Mouse (Mus musculus): Measurements from ENCODE around the gene Uts2b.

The Uts2b gene

GRCm38 (mm10) chr16:27370191-27370590 is at the start of gene Uts2b:
Gene Uts2b (minus strand): TSS chr16:27370239.
- DNase-seq (ENCODE audit: extremely low read depth, low read depth) = no peak

- peak; percentile 75 for DNase-seq (ENCODE audit: extremely low read depth, low read depth)
Measured at GRCm38 (mm10) chr16:27417632-27418031, 47.6 kb upstream of the Uts2b start.

DNA sequence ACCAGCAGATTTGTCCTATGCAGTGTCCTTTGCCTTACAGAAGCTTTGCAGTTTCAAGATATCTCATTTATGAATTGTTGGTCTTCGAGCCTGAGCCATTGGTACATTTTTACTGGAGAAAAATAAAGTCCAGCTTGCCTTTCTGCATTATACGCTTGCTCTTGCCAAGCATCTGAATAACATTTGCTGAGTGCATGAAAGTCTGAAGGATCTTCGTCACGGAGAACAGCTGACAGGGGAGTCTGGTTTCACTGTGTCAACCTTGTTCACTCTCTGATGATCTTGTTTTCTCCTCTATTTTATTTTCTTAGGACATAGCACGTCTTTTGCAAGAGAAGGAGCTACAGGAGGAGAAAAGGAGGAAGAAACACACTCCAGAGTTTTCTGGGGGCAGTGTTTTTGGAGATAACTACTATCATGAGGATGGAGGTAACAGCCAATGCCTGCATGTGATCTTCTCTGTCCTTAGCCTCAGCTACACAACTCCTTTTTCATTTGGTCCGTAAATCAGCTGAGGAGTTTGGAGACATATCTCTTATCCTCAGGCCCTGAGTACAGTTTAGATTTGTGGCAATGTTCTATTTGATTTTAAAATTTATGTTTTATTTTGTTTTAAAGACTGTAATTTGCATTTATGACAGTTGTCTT is 47.0 kb upstream of the Uts2b start:
- peak; percentile 45 for DNase-seq (ENCODE audit: extremely low read depth, low read depth)

DNA sequence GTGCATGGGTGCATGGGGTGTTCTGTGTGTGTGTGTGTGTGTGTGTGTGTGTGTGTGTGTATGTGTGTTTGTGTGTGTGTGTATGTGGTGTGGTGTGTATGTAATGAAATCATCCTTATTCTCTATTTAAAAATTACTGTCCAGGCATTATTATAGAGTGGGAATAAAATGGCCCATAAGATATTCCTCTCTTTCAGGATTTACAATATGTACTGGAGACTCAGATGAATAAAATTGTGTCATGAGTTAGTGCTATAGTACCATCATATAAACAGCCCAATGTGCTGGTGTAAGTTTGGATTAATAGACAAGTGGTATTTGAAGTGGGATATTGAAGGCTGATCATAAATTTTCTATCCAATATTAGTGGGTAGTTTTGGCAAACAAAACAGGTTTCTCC is 34.1 kb upstream of the Uts2b start:
- DNase-seq (ENCODE audit: extremely low read depth, low read depth) = no peak

- DNase-seq (ENCODE audit: extremely low read depth, low read depth) = no peak
Measured at GRCm38 (mm10) chr16:27401579-27401978, 31.5 kb upstream of the Uts2b start.

DNA sequence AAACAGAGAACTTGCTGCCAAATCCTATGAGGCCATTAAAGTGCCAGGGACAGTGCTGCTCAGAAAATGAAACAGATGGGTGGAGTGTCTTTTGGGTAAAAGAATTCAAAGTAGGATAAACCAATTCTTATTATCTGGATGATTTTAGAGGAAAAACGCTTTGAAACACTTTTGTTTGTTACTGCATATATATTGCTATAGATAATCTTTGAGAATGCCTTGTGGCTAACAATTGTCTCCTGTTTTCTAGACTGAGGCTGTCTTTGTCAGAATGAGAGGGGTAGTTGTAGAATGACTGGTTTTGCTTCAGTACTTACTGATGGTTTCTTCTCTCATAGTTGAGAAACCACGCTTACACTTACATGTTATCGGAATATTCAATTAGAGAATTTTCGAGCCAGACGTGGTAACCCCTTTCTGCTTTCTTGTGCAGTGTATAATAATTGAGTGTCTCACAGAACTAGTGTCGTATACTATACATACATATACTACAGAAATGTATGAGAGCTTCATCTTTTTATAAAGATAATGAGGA is 29.7 kb upstream of the Uts2b start:
- DNase-seq (ENCODE audit: extremely low read depth, low read depth) = no peak

- no peak for DNase-seq (ENCODE audit: extremely low read depth, low read depth)
Measured at GRCm38 (mm10) chr16:27399026-27399718, 29.1 kb upstream of the Uts2b start.

- no peak for DNase-seq (ENCODE audit: extremely low read depth, low read depth)
Measured at GRCm38 (mm10) chr16:27396951-27397350, 26.9 kb upstream of the Uts2b start.

DNA sequence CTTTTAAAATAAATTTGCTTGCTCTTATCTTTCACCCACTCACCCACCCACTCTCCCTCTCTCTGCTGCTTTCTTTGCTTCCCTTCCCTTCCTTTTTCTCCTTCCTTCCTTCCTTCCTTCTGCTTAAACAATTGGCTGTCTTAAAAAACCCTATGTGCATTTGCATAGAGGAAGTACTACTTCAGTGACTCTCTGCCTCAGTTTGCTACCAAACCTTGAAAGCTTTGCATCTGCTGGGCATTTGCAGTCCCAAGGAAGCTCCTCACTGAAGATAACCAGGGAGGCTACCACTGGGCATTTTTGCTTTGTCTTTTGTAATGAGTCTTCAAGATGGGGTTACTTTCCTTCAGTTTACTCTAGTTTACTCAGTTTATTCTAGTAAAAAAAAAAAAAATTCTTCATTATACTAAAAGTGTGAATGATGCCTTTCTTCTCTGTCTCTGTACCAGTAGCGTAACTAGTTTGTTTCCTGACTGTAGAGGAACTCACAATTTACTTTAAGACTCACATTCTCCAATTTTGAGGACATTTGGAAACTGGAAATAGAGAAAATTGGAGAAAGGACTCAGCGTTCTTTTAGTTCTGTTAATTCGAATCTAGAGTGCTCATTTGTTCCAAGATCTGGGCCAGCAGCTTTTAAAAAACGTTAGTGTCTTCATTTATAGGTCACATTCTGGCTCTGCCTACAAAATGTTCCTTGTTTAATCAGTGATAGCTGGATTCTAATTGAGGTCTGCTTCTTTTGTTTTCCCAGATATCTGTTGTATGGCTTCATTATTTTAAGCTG is 25.4 kb upstream of the Uts2b start:
- no peak for DNase-seq (ENCODE audit: extremely low read depth, low read depth)

DNA sequence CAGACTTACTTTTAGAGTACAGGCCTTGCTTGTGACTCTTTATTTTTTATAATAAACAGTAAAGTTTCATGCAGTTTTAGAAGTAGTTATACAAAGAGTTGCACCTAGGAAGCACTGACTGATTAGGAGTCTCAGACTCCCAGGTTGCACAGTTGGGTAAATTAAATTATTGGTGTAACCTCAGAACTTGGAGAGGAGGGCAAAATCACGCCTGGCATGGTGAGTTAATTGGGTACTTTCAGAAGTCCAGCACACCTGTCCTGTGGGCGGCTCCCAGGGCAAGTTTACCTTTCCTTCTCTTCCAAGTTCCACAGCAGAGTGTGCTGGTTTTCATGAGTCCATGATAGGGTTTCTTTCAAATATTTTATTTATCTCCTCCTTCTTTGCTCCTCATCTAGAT is 21.8 kb upstream of the Uts2b start:
- DNase-seq (ENCODE audit: extremely low read depth, low read depth) = no peak

GRCm38 (mm10) chr16:27390306-27390705 is 20.3 kb upstream of the Uts2b start:
- no peak for DNase-seq (ENCODE audit: extremely low read depth, low read depth)

GRCm38 (mm10) chr16:27389534-27390282 is 19.7 kb upstream of the Uts2b start:
- no peak for DNase-seq (ENCODE audit: extremely low read depth, low read depth)

DNA sequence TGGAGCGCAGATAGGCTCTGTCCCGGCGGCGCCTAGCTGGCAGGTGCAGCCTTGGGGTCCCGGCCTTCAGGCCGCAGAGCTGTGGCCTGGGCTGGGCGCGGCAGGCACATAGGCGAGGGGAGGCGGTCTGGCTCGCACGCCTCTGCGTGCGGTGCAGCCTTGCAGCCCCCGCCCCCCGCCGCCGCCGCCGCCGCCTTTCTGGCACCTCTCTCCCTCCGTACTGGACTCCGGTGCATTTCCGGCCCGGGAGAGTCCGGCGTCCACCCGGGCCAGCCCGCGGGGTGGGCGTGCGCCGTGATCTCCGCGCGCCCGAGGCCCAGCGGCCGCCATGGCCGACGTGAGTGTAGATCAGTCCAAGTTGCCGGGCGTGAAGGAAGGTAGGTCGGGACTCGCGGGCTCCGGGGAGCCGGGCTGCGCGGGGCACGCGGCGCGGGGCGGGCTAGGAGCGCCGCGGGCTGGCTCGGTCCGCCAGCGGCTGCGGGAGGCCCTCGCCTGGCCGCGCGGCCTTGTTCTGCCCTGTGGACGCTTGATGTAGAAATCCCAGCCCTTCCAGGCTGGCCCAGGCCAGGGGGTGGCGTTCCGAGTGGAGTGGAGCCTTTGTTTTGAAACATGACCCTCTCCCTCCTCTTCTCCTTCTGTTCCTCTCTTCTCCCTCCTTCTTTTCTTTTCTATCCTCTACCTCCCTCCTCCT is 18.9 kb upstream of the Uts2b start, which contains the start of gene Ccdc50:
TSS of gene Ccdc50 (plus strand) at position 109 of the 691 bp plus-strand sequence.
- DNase-seq (ENCODE audit: extremely low read depth, low read depth) = no peak

GRCm38 (mm10) chr16:27387634-27388611 is 17.9 kb upstream of the Uts2b start:
- no peak for DNase-seq (ENCODE audit: extremely low read depth, low read depth)

DNA sequence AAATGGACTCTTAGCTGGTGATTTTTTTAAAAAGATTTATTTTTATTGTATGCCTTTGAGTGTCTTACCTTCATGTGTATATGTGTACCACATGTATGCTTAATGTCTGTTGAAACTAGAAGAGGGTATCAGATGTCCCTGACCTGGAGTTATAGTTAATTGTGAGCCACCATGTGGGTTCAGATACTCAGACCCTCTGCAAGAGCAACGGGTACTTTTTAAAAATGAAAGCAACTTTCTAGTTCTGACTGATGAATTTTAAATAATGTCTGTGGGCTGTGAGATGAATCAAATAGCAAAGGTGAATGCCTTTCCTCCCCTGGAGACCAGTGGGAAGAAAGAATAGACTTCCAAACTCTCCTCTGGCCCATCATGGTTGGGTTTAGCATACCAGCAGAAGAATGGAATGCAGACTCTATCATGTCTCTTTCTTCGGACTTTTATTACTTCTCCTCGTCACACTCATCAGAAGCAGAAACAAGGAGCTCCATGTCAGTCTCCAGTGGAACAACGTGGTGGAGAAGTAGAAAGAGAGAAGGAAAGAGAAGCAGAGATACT is 16.9 kb upstream of the Uts2b start:
- DNase-seq (ENCODE audit: extremely low read depth, low read depth) = no peak

- no peak for DNase-seq (ENCODE audit: extremely low read depth, low read depth)
Measured at GRCm38 (mm10) chr16:27385649-27386048, 15.6 kb upstream of the Uts2b start.

GRCm38 (mm10) chr16:27384893-27385603 is 15.0 kb upstream of the Uts2b start:
- DNase-seq (ENCODE audit: extremely low read depth, low read depth) = no peak

- DNase-seq (ENCODE audit: extremely low read depth, low read depth) = no peak
Measured at GRCm38 (mm10) chr16:27382217-27382616, 12.2 kb upstream of the Uts2b start.
